Mouse (Mus musculus): ENCODE measurements around the gene Cnrip1. TPM values are rescaled to one million over a fixed set of nuclear protein-coding genes. Genes with fewer than 3 reads are reported as not detected.

Gene Cnrip1
- 7.5 TPM for polyA plus RNA-seq (2014; fragmentation: Illumina TruSeq; extraction: RNeasy Lipid Tissue Mini Kit (QIAGEN cat#74804); ENCODE audit: insufficient read depth, low read depth, low replicate concordance)

DNA sequence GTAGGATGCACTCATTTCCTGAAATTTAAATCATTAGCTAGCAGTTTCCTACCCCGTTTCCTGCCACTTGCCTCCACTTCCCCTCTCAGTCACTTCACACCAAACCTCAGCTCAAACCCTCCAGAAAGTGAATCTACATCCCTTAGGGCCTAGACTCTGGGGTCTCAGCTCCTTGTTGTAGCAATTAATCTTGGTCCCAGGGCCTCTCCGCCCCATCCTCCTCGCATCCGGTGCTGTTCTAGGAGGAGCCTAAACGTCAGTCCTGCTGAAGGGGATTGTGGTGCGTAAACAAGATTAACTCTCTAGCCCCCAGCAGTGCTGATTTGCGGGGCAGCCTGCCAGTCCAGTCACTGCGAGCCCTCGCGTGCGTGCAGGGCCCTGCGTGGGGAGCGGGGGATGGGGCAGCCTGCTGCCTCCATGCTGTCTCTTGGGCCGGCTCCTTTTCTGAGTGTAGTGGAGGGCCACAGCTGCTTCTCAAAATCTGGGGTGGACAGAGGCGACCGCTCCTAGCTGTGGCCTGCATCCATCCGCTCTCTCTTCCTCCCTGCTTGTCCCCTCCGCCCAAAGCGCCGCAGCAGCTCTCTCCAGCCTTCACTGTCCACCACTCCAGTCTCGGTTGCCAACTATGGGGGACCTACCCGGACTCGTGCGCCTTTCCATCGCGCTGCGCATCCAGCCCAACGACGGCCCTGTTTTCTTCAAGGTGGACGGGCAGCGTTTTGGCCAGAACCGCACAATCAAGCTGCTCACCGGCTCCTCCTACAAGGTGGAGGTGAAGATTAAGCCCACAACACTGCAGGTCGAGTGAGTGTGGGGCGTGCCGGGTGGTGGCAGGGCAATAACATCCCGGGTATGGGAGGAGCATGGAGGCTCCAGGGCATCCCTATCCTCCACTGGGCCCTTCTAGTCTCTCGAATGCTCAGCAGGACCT, at the start of gene Cnrip1, which contains the start of gene Plek:
Gene Cnrip1, plus strand, starts transcription at position 42 of the 931 bp plus-strand sequence.
Gene Plek, minus strand, starts transcription at position 837 of the 931 bp plus-strand sequence.

Other genes starting within 250 kb of the Cnrip1 start
- 0.11 TPM for gene Fbxo48, start 100.2 kb upstream of the Cnrip1 start, polyA plus RNA-seq (2014; fragmentation: Illumina TruSeq; extraction: RNeasy Lipid Tissue Mini Kit (QIAGEN cat#74804); ENCODE audit: insufficient read depth, low read depth, low replicate concordance)
- gene Plek, start 795 bp downstream of the Cnrip1 start, polyA plus RNA-seq (2014; fragmentation: Illumina TruSeq; extraction: RNeasy Lipid Tissue Mini Kit (QIAGEN cat#74804); ENCODE audit: insufficient read depth, low read depth, low replicate concordance), result 15.9 TPM
- gene Ppp3r1, start 107.7 kb downstream of the Cnrip1 start, polyA plus RNA-seq (2014; fragmentation: Illumina TruSeq; extraction: RNeasy Lipid Tissue Mini Kit (QIAGEN cat#74804); ENCODE audit: insufficient read depth, low read depth, low replicate concordance), result 45.7 TPM
- 12.1 TPM for gene Wdr92, start 130.5 kb downstream of the Cnrip1 start, polyA plus RNA-seq (2014; fragmentation: Illumina TruSeq; extraction: RNeasy Lipid Tissue Mini Kit (QIAGEN cat#74804); ENCODE audit: insufficient read depth, low read depth, low replicate concordance)
- gene Pno1, start 160.0 kb downstream of the Cnrip1 start, polyA plus RNA-seq (2014; fragmentation: Illumina TruSeq; extraction: RNeasy Lipid Tissue Mini Kit (QIAGEN cat#74804); ENCODE audit: insufficient read depth, low read depth, low replicate concordance), result 22.7 TPM
- 60.9 TPM for gene C1d, start 206.0 kb downstream of the Cnrip1 start, polyA plus RNA-seq (2014; fragmentation: Illumina TruSeq; extraction: RNeasy Lipid Tissue Mini Kit (QIAGEN cat#74804); ENCODE audit: insufficient read depth, low read depth, low replicate concordance)